Mouse (Mus musculus) kidney, adult 8-10 months (tissue): ENCODE results near the gene Ptprn.
A peak's percentile ranks its signal among the peaks of the same experiment; 100 is the strongest.
"Not testable (repeated sequence)": the region's sequence is repeated elsewhere in the genome, so short reads cannot be mapped to it uniquely, and the experiment has no call there.

Source experiments
- DNase-seq, 2 experiments: peaks; one replicate each; pipeline ENCODE4 v3.0.0; 2022

Gene Ptprn

GRCm38 (mm10) chr1:75252308-75252707 lies 12.0 kb downstream of the Ptprn start:
- DNase-seq, result no peak

- peak; percentile 88 to 93 for DNase-seq
These were observed 13.0 kb downstream of the Ptprn start for GRCm38 (mm10) chr1:75251112-75251970.

GRCm38 (mm10) chr1:75250498-75250897 lies 13.8 kb downstream of the Ptprn start:
- DNase-seq, result no peak

GRCm38 (mm10) chr1:75248041-75248772 lies 16.1 kb downstream of the Ptprn start:
- DNase-seq, result no peak

GRCm38 (mm10) chr1:75247071-75247930 lies 17.0 kb downstream of the Ptprn start:
- DNase-seq, result no peak

- DNase-seq, result peak; percentile 50 to 61
These were observed 19.5 kb downstream of the Ptprn start for GRCm38 (mm10) chr1:75244836-75245235.

- DNase-seq, result no peak
These were observed 20.0 kb downstream of the Ptprn start for GRCm38 (mm10) chr1:75244175-75244826.

- DNase-seq, result no peak
These were observed 20.9 kb downstream of the Ptprn start for GRCm38 (mm10) chr1:75243411-75243810.

- DNase-seq, result no peak
These were observed 24.7 kb downstream of the Ptprn start for GRCm38 (mm10) chr1:75239591-75239990.

GRCm38 (mm10) chr1:75236117-75237050 lies 27.9 kb downstream of the Ptprn start, which contains the start of gene Dnajb2:
Gene Dnajb2, plus strand, starts transcription at chr1:75236406.
- peak; percentile 90 to 94 for DNase-seq

GRCm38 (mm10) chr1:75234606-75235005 lies 29.7 kb downstream of the Ptprn start:
- peak; percentile 69 to 75 for DNase-seq

- DNase-seq, result not testable (repeated sequence)
These were observed 31.8 kb downstream of the Ptprn start for GRCm38 (mm10) chr1:75232489-75232888.

GRCm38 (mm10) chr1:75231664-75232152 lies 32.6 kb downstream of the Ptprn start, which contains the start of gene A630095N17Rik:
Gene A630095N17Rik, minus strand, starts transcription at chr1:75232102.
- no peak for DNase-seq

- no peak for DNase-seq
These were observed 33.1 kb downstream of the Ptprn start for GRCm38 (mm10) chr1:75231224-75231623.

GRCm38 (mm10) chr1:75230335-75230994 lies 33.8 kb downstream of the Ptprn start:
- no peak for DNase-seq

GRCm38 (mm10) chr1:75229158-75229557 lies 35.1 kb downstream of the Ptprn start:
- DNase-seq, result no peak

GRCm38 (mm10) chr1:75227653-75228052 lies 36.6 kb downstream of the Ptprn start:
- no peak for DNase-seq

- no peak for DNase-seq
These were observed 38.2 kb downstream of the Ptprn start for GRCm38 (mm10) chr1:75226138-75226537.

GRCm38 (mm10) chr1:75225473-75225872 lies 38.8 kb downstream of the Ptprn start:
- DNase-seq, result no peak

GRCm38 (mm10) chr1:75223532-75223931 lies 40.8 kb downstream of the Ptprn start:
- DNase-seq, result no peak
